Comparison of ENCODE assay signal across 25 mouse cellular contexts in genomic region chr11:8686501-8686900, GRCm38 (mm10).
"Had no signal": no experiment of that assay in that cellular context is flagged by ENCODE, and none has a peak within 500 bp of the region (broad histone marks: within the 10 kb centered on the region; RNA-seq: fewer than 3 reads in every experiment).

No protein-coding gene starts in this region.

- H3K27ac ChIP-seq: heart, adult 2 months; heart, embryonic 13.5 days; heart, embryonic 15.5 days; hindbrain, embryonic 13.5 days; hindbrain, embryonic 15.5 days; hindbrain, postnatal 0 days; layer of hippocampus, adult 2 months; left cerebral cortex, adult 2 months; limb, embryonic 10.5 days; limb, embryonic 12.5 days; liver, embryonic 13.5 days; liver, embryonic 15.5 days had no signal

- H3K36me3 ChIP-seq: heart, embryonic 13.5 days; heart, embryonic 15.5 days; hindbrain, embryonic 13.5 days; hindbrain, embryonic 15.5 days; limb, embryonic 10.5 days; limb, embryonic 12.5 days; liver, embryonic 13.5 days; liver, embryonic 15.5 days had no signal

- H3K27me3 ChIP-seq: heart, embryonic 13.5 days; heart, embryonic 15.5 days; hindbrain, embryonic 13.5 days; hindbrain, embryonic 15.5 days; limb, embryonic 12.5 days; liver, embryonic 13.5 days; liver, embryonic 15.5 days had no signal

- H3K4me1 ChIP-seq: liver, embryonic 13.5 days had no signal

- H3K4me3 ChIP-seq: heart, adult 2 months; heart, embryonic 13.5 days; heart, embryonic 15.5 days; hindbrain, embryonic 13.5 days; hindbrain, embryonic 15.5 days; layer of hippocampus, adult 2 months; left cerebral cortex, adult 2 months; limb, embryonic 10.5 days; limb, embryonic 12.5 days; liver, embryonic 13.5 days; liver, embryonic 15.5 days had no signal

- H3K9ac ChIP-seq: heart, embryonic 13.5 days; heart, embryonic 15.5 days; hindbrain, embryonic 13.5 days; hindbrain, embryonic 15.5 days; limb, embryonic 12.5 days; liver, embryonic 13.5 days; liver, embryonic 15.5 days had no signal

- DNase-seq: gastrocnemius, postnatal 14 days; gastrocnemius, postnatal 36 days; heart, adult 11 months; heart, adult 2 months; heart, postnatal 14 days; heart, postnatal 36 days; kidney, adult 18-20 months; kidney, adult 8-10 months; kidney, postnatal 10 days; kidney, postnatal 25 days; kidney, postnatal 4 days; liver; liver, embryonic 13.5 days had no signal

- H3K4me2 ChIP-seq: heart, embryonic 11.5 days; heart, embryonic 13.5 days; heart, embryonic 15.5 days; hindbrain, embryonic 13.5 days; hindbrain, embryonic 15.5 days; limb, embryonic 12.5 days; liver, embryonic 11.5 days; liver, embryonic 13.5 days; liver, embryonic 15.5 days had no signal

- ATAC-seq: hindbrain, postnatal 0 days had no signal

- H3K9me3 ChIP-seq: heart, embryonic 13.5 days; heart, embryonic 15.5 days; hindbrain, embryonic 13.5 days; hindbrain, embryonic 15.5 days; limb, embryonic 10.5 days; limb, embryonic 12.5 days; liver, embryonic 13.5 days; liver, embryonic 15.5 days had no signal
